Mouse (Mus musculus): ENCODE data around the gene Evc2. TPM values are rescaled to one million over a fixed set of nuclear protein-coding genes. Genes with fewer than 3 reads are reported as not detected.

Evc2 gene
- total RNA-seq (2014; rRNA removed) (4.0 and 6.1 TPM in 2 replicates), polyA plus RNA-seq (2015; fragmentation: Nextera tagmentation; extraction: Ambion mirVana) (4.7 and 5.5 TPM in 2 replicates)

- Histone ChIP-seq H3K9me3 (ENCODE audit: low read length) (no peaks in the 10 kb centered on the region), H3K36me3 (ENCODE audit: insufficient read depth, low read length) (no peaks in the 10 kb centered on the region), H3K27me3 (ENCODE audit: insufficient read depth, low read length) (no peaks in the 10 kb centered on the region), H3K4me3 (ENCODE audit: low read length) (peak within 1 kb of the TSS; percentile 49), H3K4me1 (ENCODE audit: insufficient read depth, low read length) (0 out of 2 replicates have a peak, but pooled peaks cover 3% of the 10 kb centered on the region), H3K9ac (replicated peaks; ENCODE audit: low read length) (peak within 1 kb of the TSS; percentile 54), H3K27ac (no peak within 1 kb of the TSS), H3K4me2 (ENCODE audit: low read depth, low read length) (peak within 1 kb of the TSS; percentile 98)
- TF ChIP-seq CTCF (IDR thresholded peaks at IDR 0.05; ENCODE audit: low read depth), result peak; percentile 25
- ATAC-seq (peak; percentile 79), DNase-seq (ENCODE audit: low spot score) (peak; percentile 76)
- under 1% methylated on average over 27 of the region's 27 CpGs for WGBS
Measured at GRCm38 (mm10) chr5:37338288-37338687, at the start of gene Evc2. Gene Evc2, plus strand, starts transcription at chr5:37338499.

DNA sequence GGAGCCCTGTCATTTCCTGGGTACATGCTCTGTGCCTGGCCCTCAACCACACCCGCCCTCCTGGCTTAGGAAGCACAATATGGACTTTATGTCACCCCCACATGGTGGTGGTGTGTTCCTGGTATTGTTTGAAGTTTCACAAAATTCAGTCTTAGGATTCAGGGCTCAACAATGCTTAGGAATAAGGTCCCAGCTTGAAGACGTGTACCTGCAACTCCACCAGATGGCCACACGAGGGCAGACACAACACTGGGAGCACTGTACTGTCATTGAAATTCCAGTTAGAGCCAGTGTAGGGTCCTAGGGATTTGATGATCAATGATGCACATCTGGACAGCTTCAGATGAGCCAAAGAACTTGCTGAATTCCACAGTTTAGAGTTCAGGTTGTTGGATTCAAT lies 49.1 kb upstream of the Evc2 start:
- H3K27me3 ChIP-seq (ENCODE audit: insufficient read depth, low read length), result no peaks in the 10 kb centered on the region
- DNase-seq (ENCODE audit: low spot score) (peak; percentile 86), ATAC-seq (peak; percentile 61)
- TF ChIP-seq CTCF (IDR thresholded peaks at IDR 0.05; ENCODE audit: low read depth), result peak; percentile 93
- peaks cover 44% of the 10 kb centered on the region for H3K36me3 ChIP-seq (ENCODE audit: insufficient read depth, low read length)
- H3K9ac ChIP-seq (replicated peaks; ENCODE audit: low read length), result no peak overlapping the region
- 0 out of 2 replicates have a peak overlapping the region, but pooled peaks have one; percentile 17 for H3K27ac ChIP-seq
- H3K4me3 ChIP-seq (ENCODE audit: low read length), result no peak overlapping the region
- no peaks in the 10 kb centered on the region for H3K9me3 ChIP-seq (ENCODE audit: low read length)
- H3K4me1 ChIP-seq (ENCODE audit: insufficient read depth, low read length), result no peaks in the 10 kb centered on the region
- 18% methylated on average over 3 of the region's 3 CpGs for WGBS
- H3K4me2 ChIP-seq (ENCODE audit: low read depth, low read length), result no peak overlapping the region

GRCm38 (mm10) chr5:37290983-37291382 lies 47.3 kb upstream of the Evc2 start:
- H3K9ac ChIP-seq (replicated peaks; ENCODE audit: low read length), result no peak overlapping the region
- no peak overlapping the region for H3K4me2 ChIP-seq (ENCODE audit: low read depth, low read length)
- TF ChIP-seq CTCF (IDR thresholded peaks at IDR 0.05; ENCODE audit: low read depth), result peak; percentile 82
- no peaks in the 10 kb centered on the region for H3K4me1 ChIP-seq (ENCODE audit: insufficient read depth, low read length)
- H3K9me3 ChIP-seq (ENCODE audit: low read length), result no peaks in the 10 kb centered on the region
- no peak overlapping the region for H3K27ac ChIP-seq
- DNase-seq (ENCODE audit: low spot score) (peak; percentile 51), ATAC-seq (no peak; the same call in 1 of the 2 replicates)
- H3K36me3 ChIP-seq (ENCODE audit: insufficient read depth, low read length), result peaks cover 38% of the 10 kb centered on the region
- no peaks in the 10 kb centered on the region for H3K27me3 ChIP-seq (ENCODE audit: insufficient read depth, low read length)
- WGBS, result 69% methylated on average over 9 of the region's 9 CpGs
- H3K4me3 ChIP-seq (ENCODE audit: low read length), result no peak overlapping the region

GRCm38 (mm10) chr5:37296717-37297116 lies 41.6 kb upstream of the Evc2 start:
- no peak for TF ChIP-seq CTCF (IDR thresholded peaks at IDR 0.05; ENCODE audit: low read depth)
- H3K4me3 ChIP-seq (ENCODE audit: low read length), result no peak overlapping the region
- ATAC-seq, result peak; percentile 58; the same call in 1 of the 2 replicates

DNA sequence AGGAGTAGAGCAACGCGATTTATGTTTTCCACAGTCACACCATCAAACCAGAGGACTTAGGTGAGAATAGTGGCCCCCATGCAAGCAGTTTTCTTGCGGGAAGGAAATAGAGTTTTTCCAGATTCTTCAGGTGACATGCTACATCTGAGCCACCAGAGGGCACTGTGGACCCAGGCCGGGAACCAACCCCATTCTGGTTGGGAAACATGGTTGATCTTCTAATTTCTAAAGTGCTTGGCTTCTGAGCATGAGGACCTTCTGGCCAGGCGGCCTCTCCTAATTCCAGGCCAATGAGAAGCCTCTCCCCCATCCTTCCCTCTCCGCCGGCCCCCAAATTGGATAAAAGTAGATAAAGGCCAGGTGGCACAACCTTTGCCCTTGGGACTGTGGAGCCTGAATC lies 39.9 kb upstream of the Evc2 start:
- 28% methylated on average over 7 of the region's 7 CpGs for WGBS
- ATAC-seq (no peak), DNase-seq (ENCODE audit: low spot score) (peak; percentile 78)
- Histone ChIP-seq H3K36me3 (ENCODE audit: insufficient read depth, low read length) (no peaks in the 10 kb centered on the region), H3K27ac (no peak overlapping the region), H3K9me3 (ENCODE audit: low read length) (no peaks in the 10 kb centered on the region), H3K4me3 (ENCODE audit: low read length) (no peak overlapping the region), H3K4me2 (ENCODE audit: low read depth, low read length) (no peak overlapping the region), H3K27me3 (ENCODE audit: insufficient read depth, low read length) (no peaks in the 10 kb centered on the region), H3K4me1 (ENCODE audit: insufficient read depth, low read length) (no peaks in the 10 kb centered on the region), H3K9ac (replicated peaks; ENCODE audit: low read length) (no peak overlapping the region)
- TF ChIP-seq CTCF (IDR thresholded peaks at IDR 0.05; ENCODE audit: low read depth), result peak; percentile 93

More at GRCm38 (mm10) chr5:37296717-37297116, 41.6 kb upstream of the Evc2 start:
- Histone ChIP-seq H3K4me2 (ENCODE audit: low read depth, low read length) (0 out of 2 replicates have a peak overlapping the region, but pooled peaks have one; percentile 7), H3K9me3 (ENCODE audit: low read length) (no peaks in the 10 kb centered on the region), H3K36me3 (ENCODE audit: insufficient read depth, low read length) (peaks cover 1% of the 10 kb centered on the region; the same call in 1 of the 2 replicates), H3K4me1 (ENCODE audit: insufficient read depth, low read length) (no peaks in the 10 kb centered on the region), H3K27me3 (ENCODE audit: insufficient read depth, low read length) (no peaks in the 10 kb centered on the region), H3K27ac (no peak overlapping the region), H3K9ac (replicated peaks; ENCODE audit: low read length) (no peak overlapping the region)
- DNase-seq (ENCODE audit: low spot score), result peak; percentile 82
- WGBS, result 38% methylated on average over 10 of the region's 10 CpGs

- Histone ChIP-seq H3K4me2 (ENCODE audit: low read depth, low read length) (no peak overlapping the region), H3K9ac (replicated peaks; ENCODE audit: low read length) (no peak overlapping the region), H3K27me3 (ENCODE audit: insufficient read depth, low read length) (no peaks in the 10 kb centered on the region), H3K4me1 (ENCODE audit: insufficient read depth, low read length) (no peaks in the 10 kb centered on the region), H3K36me3 (ENCODE audit: insufficient read depth, low read length) (0 out of 2 replicates have a peak, but pooled peaks cover 2% of the 10 kb centered on the region), H3K27ac (no peak overlapping the region), H3K9me3 (ENCODE audit: low read length) (0 out of 2 replicates have a peak, but pooled peaks cover 3% of the 10 kb centered on the region), H3K4me3 (ENCODE audit: low read length) (no peak overlapping the region)
- TF ChIP-seq CTCF (IDR thresholded peaks at IDR 0.05; ENCODE audit: low read depth), result no peak
- WGBS, result 81% methylated on average over 9 of the region's 9 CpGs
- DNase-seq (ENCODE audit: low spot score), result no peak
- no peak for ATAC-seq
Measured at GRCm38 (mm10) chr5:37310026-37310425, 28.3 kb upstream of the Evc2 start.

All from hindbrain, postnatal 0 days (tissue).